Mouse (Mus musculus): ENCODE data around the gene Tfdp2. TPM values are rescaled to one million over a fixed set of nuclear protein-coding genes. Genes with fewer than 3 reads are reported as not detected.
A peak's percentile ranks its signal among the peaks of the same experiment; 100 is the strongest.

Tfdp2 gene
- polyA plus RNA-seq, 1 experiment, result 17.0 TPM

- Histone ChIP-seq H3K27me3 (ENCODE audit: control insufficient read depth, insufficient read depth, low read length) (no peaks in the 10 kb centered on the region), H3K36me3 (ENCODE audit: control insufficient read depth, insufficient read depth, low read length) (peaks cover 3% of the 10 kb centered on the region; the same call in 1 of the 2 replicates), H3K27ac (ENCODE audit: insufficient read depth, low read length) (no peak overlapping the region), H3K4me3 (ENCODE audit: extremely low read depth, insufficient read depth, insufficient read length) (no peak overlapping the region), H3K4me1 (ENCODE audit: control insufficient read depth, insufficient read depth, insufficient read length) (peaks cover 2% of the 10 kb centered on the region; the same call in 1 of the 2 replicates)
- no peak for DNase-seq (ENCODE audit: low read depth in 1 of 2, low spot score in 2 of 2)
- TF ChIP-seq POLR2A (IDR thresholded peaks at IDR 0.05; ENCODE audit: low read depth, low read length) (no peak), CTCF (IDR thresholded peaks at IDR 0.05; ENCODE audit: extremely low read depth, insufficient read depth, insufficient read length, insufficient replicate concordance) (no peak)
- WGBS, result 93% methylated on average over 15 of the region's 15 CpGs
Observed at GRCm38 (mm10) chr9:96322411-96323152, 126.5 kb downstream of the Tfdp2 start.

GRCm38 (mm10) chr9:96324502-96324901 lies 128.4 kb downstream of the Tfdp2 start:
- no peak for DNase-seq (ENCODE audit: low read depth in 1 of 2, low spot score in 2 of 2)
- H3K27me3 ChIP-seq (ENCODE audit: control insufficient read depth, insufficient read depth, low read length), result no peaks in the 10 kb centered on the region
- no peak overlapping the region for H3K4me3 ChIP-seq (ENCODE audit: extremely low read depth, insufficient read depth, insufficient read length)
- no peak overlapping the region for H3K27ac ChIP-seq (ENCODE audit: insufficient read depth, low read length)
- peaks cover 2% of the 10 kb centered on the region; the same call in 1 of the 2 replicates for H3K4me1 ChIP-seq (ENCODE audit: control insufficient read depth, insufficient read depth, insufficient read length)
- WGBS, result 79% methylated on average over 4 of the region's 4 CpGs
- H3K36me3 ChIP-seq (ENCODE audit: control insufficient read depth, insufficient read depth, low read length), result no peaks in the 10 kb centered on the region; the same call in 1 of the 2 replicates
- TF ChIP-seq POLR2A (IDR thresholded peaks at IDR 0.05; ENCODE audit: low read depth, low read length) (no peak), CTCF (IDR thresholded peaks at IDR 0.05; ENCODE audit: extremely low read depth, insufficient read depth, insufficient read length, insufficient replicate concordance) (no peak)

GRCm38 (mm10) chr9:96326496-96326923 lies 130.4 kb downstream of the Tfdp2 start:
- Histone ChIP-seq H3K36me3 (ENCODE audit: control insufficient read depth, insufficient read depth, low read length) (no peaks in the 10 kb centered on the region; the same call in 1 of the 2 replicates), H3K4me1 (ENCODE audit: control insufficient read depth, insufficient read depth, insufficient read length) (peaks cover 2% of the 10 kb centered on the region; the same call in 1 of the 2 replicates), H3K27me3 (ENCODE audit: control insufficient read depth, insufficient read depth, low read length) (no peaks in the 10 kb centered on the region), H3K4me3 (ENCODE audit: extremely low read depth, insufficient read depth, insufficient read length) (no peak overlapping the region), H3K27ac (ENCODE audit: insufficient read depth, low read length) (no peak overlapping the region)
- TF ChIP-seq CTCF (IDR thresholded peaks at IDR 0.05; ENCODE audit: extremely low read depth, insufficient read depth, insufficient read length, insufficient replicate concordance) (no peak), POLR2A (IDR thresholded peaks at IDR 0.05; ENCODE audit: low read depth, low read length) (no peak)
- 39% methylated on average over 6 of the region's 6 CpGs for WGBS
- no peak for DNase-seq (ENCODE audit: low read depth in 1 of 2, low spot score in 2 of 2)

GRCm38 (mm10) chr9:96328226-96328625 lies 132.2 kb downstream of the Tfdp2 start:
- no peak for TF ChIP-seq POLR2A (IDR thresholded peaks at IDR 0.05; ENCODE audit: low read depth, low read length)
- TF ChIP-seq CTCF (IDR thresholded peaks at IDR 0.05; ENCODE audit: extremely low read depth, insufficient read depth, insufficient read length, insufficient replicate concordance), result no peak
- H3K27me3 ChIP-seq (ENCODE audit: control insufficient read depth, insufficient read depth, low read length), result no peaks in the 10 kb centered on the region
- peaks cover 2% of the 10 kb centered on the region; the same call in 1 of the 2 replicates for H3K4me1 ChIP-seq (ENCODE audit: control insufficient read depth, insufficient read depth, insufficient read length)
- H3K4me3 ChIP-seq (ENCODE audit: extremely low read depth, insufficient read depth, insufficient read length), result no peak overlapping the region
- 70% methylated on average over 4 of the region's 4 CpGs for WGBS
- H3K27ac ChIP-seq (ENCODE audit: insufficient read depth, low read length), result no peak overlapping the region
- DNase-seq (ENCODE audit: low read depth in 1 of 2, low spot score in 2 of 2), result no peak
- H3K36me3 ChIP-seq (ENCODE audit: control insufficient read depth, insufficient read depth, low read length), result peaks cover 7% of the 10 kb centered on the region

- H3K4me3 ChIP-seq (ENCODE audit: extremely low read depth, insufficient read depth, insufficient read length), result no peak overlapping the region
- H3K36me3 ChIP-seq (ENCODE audit: control insufficient read depth, insufficient read depth, low read length), result peaks cover 18% of the 10 kb centered on the region
- TF ChIP-seq CTCF (IDR thresholded peaks at IDR 0.05; ENCODE audit: extremely low read depth, insufficient read depth, insufficient read length, insufficient replicate concordance) (no peak), POLR2A (IDR thresholded peaks at IDR 0.05; ENCODE audit: low read depth, low read length) (no peak)
- 96% methylated on average over 5 of the region's 5 CpGs for WGBS
- H3K4me1 ChIP-seq (ENCODE audit: control insufficient read depth, insufficient read depth, insufficient read length), result peaks cover 2% of the 10 kb centered on the region; the same call in 1 of the 2 replicates
- H3K27me3 ChIP-seq (ENCODE audit: control insufficient read depth, insufficient read depth, low read length), result no peaks in the 10 kb centered on the region
- no peak overlapping the region for H3K27ac ChIP-seq (ENCODE audit: insufficient read depth, low read length)
- DNase-seq (ENCODE audit: low read depth in 1 of 2, low spot score in 2 of 2), result no peak
Observed at GRCm38 (mm10) chr9:96331146-96331545, 135.1 kb downstream of the Tfdp2 start.

- peaks cover 2% of the 10 kb centered on the region; the same call in 1 of the 2 replicates for H3K4me1 ChIP-seq (ENCODE audit: control insufficient read depth, insufficient read depth, insufficient read length)
- no peak overlapping the region for H3K4me3 ChIP-seq (ENCODE audit: extremely low read depth, insufficient read depth, insufficient read length)
- H3K36me3 ChIP-seq (ENCODE audit: control insufficient read depth, insufficient read depth, low read length), result peaks cover 7% of the 10 kb centered on the region
- WGBS, result 94% methylated on average over 3 of the region's 3 CpGs
- TF ChIP-seq CTCF (IDR thresholded peaks at IDR 0.05; ENCODE audit: extremely low read depth, insufficient read depth, insufficient read length, insufficient replicate concordance) (no peak), POLR2A (IDR thresholded peaks at IDR 0.05; ENCODE audit: low read depth, low read length) (no peak)
- DNase-seq (ENCODE audit: low read depth in 1 of 2, low spot score in 2 of 2), result no peak
- no peaks in the 10 kb centered on the region for H3K27me3 ChIP-seq (ENCODE audit: control insufficient read depth, insufficient read depth, low read length)
- H3K27ac ChIP-seq (ENCODE audit: insufficient read depth, low read length), result no peak overlapping the region
Observed at GRCm38 (mm10) chr9:96345750-96346149, 149.7 kb downstream of the Tfdp2 start.

GRCm38 (mm10) chr9:96348885-96349284 lies 152.8 kb downstream of the Tfdp2 start:
- DNase-seq (ENCODE audit: low read depth in 1 of 2, low spot score in 2 of 2), result no peak
- WGBS, result 83% methylated on average over 5 of the region's 5 CpGs
- Histone ChIP-seq H3K4me1 (ENCODE audit: control insufficient read depth, insufficient read depth, insufficient read length) (peaks cover 6% of the 10 kb centered on the region), H3K4me3 (ENCODE audit: extremely low read depth, insufficient read depth, insufficient read length) (no peak overlapping the region), H3K36me3 (ENCODE audit: control insufficient read depth, insufficient read depth, low read length) (peaks cover 1% of the 10 kb centered on the region; the same call in 1 of the 2 replicates), H3K27ac (ENCODE audit: insufficient read depth, low read length) (peak overlapping the region; percentile 53), H3K27me3 (ENCODE audit: control insufficient read depth, insufficient read depth, low read length) (no peaks in the 10 kb centered on the region)
- TF ChIP-seq CTCF (IDR thresholded peaks at IDR 0.05; ENCODE audit: extremely low read depth, insufficient read depth, insufficient read length, insufficient replicate concordance) (no peak), POLR2A (IDR thresholded peaks at IDR 0.05; ENCODE audit: low read depth, low read length) (no peak)
